Mouse (Mus musculus) G1E (cell line): ENCODE measurements around the gene Ank3.

Experiments used
- CTCF ChIP-seq: IDR thresholded peaks from 2 replicates; pipeline ENCODE4 v1.5.1; 2012; ENCODE audit warnings: low read depth, low read length, inconsistent platforms, mixed read lengths
- GATA1 ChIP-seq: IDR thresholded peaks from 2 replicates; pipeline ENCODE4 v1.6.1; 2012; ENCODE audit warnings: borderline replicate concordance, low read length, inconsistent platforms, mixed read lengths
- POLR2AphosphoS5 ChIP-seq: IDR thresholded peaks from 2 replicates; pipeline ENCODE4 v1.6.1; 2012; ENCODE audit warnings: low read depth, low read length, inconsistent platforms; ENCODE audit not compliant: insufficient replicate concordance

GRCm38 (mm10) chr10:69352212-69353085, 46.1 kb upstream of the Ank3 start, which contains the start of gene Cdk1:
- TF ChIP-seq GATA1 (no peak), CTCF (no peak), POLR2AphosphoS5 (no peak)
